Mouse (Mus musculus): ENCODE measurements around the gene Dynll1.

Dynll1 gene

GRCm38 (mm10) chr5:115300792-115301614 is at the start of gene Dynll1:
Gene Dynll1 (minus strand): TSS chr5:115300999.
- DNase-seq (ENCODE audit: low spot score in 2 of 2), result peak; percentile 97 to 99

GRCm38 (mm10) chr5:115349225-115349555 is 48.4 kb upstream of the Dynll1 start:
- no peak for DNase-seq (ENCODE audit: low spot score in 2 of 2)

GRCm38 (mm10) chr5:115348546-115349224 is 47.9 kb upstream of the Dynll1 start, which contains the start of gene Cox6a1:
Gene Cox6a1 (minus strand): TSS chr5:115348981.
- peak; percentile 97 to 98 for DNase-seq (ENCODE audit: low spot score in 2 of 2)

- peak; percentile 75 to 84 for DNase-seq (ENCODE audit: low spot score in 2 of 2)
Measured at GRCm38 (mm10) chr5:115347564-115347963, 46.8 kb upstream of the Dynll1 start.

- no peak for DNase-seq (ENCODE audit: low spot score in 2 of 2)
Measured at GRCm38 (mm10) chr5:115341314-115342165, 40.7 kb upstream of the Dynll1 start.

GRCm38 (mm10) chr5:115340577-115341313 is 39.9 kb upstream of the Dynll1 start, which contains the start of the genes Gatc and Triap1:
Gene Gatc (minus strand): TSS chr5:115341178.
Gene Triap1 (plus strand): TSS chr5:115341225.
- DNase-seq (ENCODE audit: low spot score in 2 of 2), result peak; percentile 82 to 86

GRCm38 (mm10) chr5:115340007-115340406 is 39.2 kb upstream of the Dynll1 start:
- no peak for DNase-seq (ENCODE audit: low spot score in 2 of 2)

GRCm38 (mm10) chr5:115333626-115334025 is 32.8 kb upstream of the Dynll1 start:
- DNase-seq (ENCODE audit: low spot score in 2 of 2), result no peak

- DNase-seq (ENCODE audit: low spot score in 2 of 2), result no peak
Measured at GRCm38 (mm10) chr5:115330955-115331354, 30.2 kb upstream of the Dynll1 start.

GRCm38 (mm10) chr5:115327610-115328548 is 27.1 kb upstream of the Dynll1 start:
- peak in 1 of 2 experiments; percentile 41 for DNase-seq (ENCODE audit: low spot score in 2 of 2)

- DNase-seq (ENCODE audit: low spot score in 2 of 2), result peak; percentile 94 to 95
Measured at GRCm38 (mm10) chr5:115326875-115327609, 26.2 kb upstream of the Dynll1 start, which contains the start of gene Srsf9. Gene Srsf9 (plus strand): TSS chr5:115327177.

- no peak for DNase-seq (ENCODE audit: low spot score in 2 of 2)
Measured at GRCm38 (mm10) chr5:115326256-115326831, 25.5 kb upstream of the Dynll1 start.

- DNase-seq (ENCODE audit: low spot score in 2 of 2), result peak; percentile 78 to 83
Measured at GRCm38 (mm10) chr5:115319004-115319940, 18.5 kb upstream of the Dynll1 start.

- DNase-seq (ENCODE audit: low spot score in 2 of 2), result no peak
Measured at GRCm38 (mm10) chr5:115317645-115318328, 17.0 kb upstream of the Dynll1 start.

- no peak for DNase-seq (ENCODE audit: low spot score in 2 of 2)
Measured at GRCm38 (mm10) chr5:115316968-115317644, 16.3 kb upstream of the Dynll1 start.

- DNase-seq (ENCODE audit: low spot score in 2 of 2), result no peak
Measured at GRCm38 (mm10) chr5:115313668-115313943, 12.8 kb upstream of the Dynll1 start.

All from heart, adult 9 months (tissue).